Mouse (Mus musculus): ENCODE results near the gene Crct1. TPM values are rescaled to one million over a fixed set of nuclear protein-coding genes. Genes with fewer than 3 reads are reported as not detected.

Gene Crct1
- polyA plus RNA-seq, 1 experiment, result 273 TPM

DNA sequence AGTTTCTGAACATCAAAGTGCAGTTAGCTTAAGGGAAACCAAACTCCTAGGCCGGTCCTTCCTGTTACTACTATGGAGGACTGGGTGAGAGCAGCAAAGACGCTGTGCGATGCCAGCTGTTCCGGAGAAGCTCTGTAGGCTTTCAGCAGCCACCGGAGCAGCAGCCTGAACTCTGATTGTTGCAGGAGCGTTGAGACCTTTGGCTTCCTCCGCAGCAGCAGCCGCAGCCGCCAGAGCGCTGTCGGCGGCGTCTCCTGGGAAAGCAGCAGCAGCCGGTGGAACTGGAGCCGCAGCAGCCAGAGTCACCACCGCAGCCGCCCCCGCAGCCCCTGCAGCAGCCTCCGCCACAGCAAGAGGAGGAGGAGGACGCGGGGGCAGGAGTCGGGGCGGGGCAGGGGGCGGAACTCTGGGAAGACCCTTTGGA, 1.1 kb downstream of the Crct1 start:
- Histone ChIP-seq H3K4me3 (replicated peaks; ENCODE audit: extremely low read depth, low read depth, low read length) (no peak overlapping the region), H3K4me1 (ENCODE audit: control insufficient read depth, insufficient read depth, low read length) (no peaks in the 10 kb centered on the region)
- DNase-seq, result no peak
- WGBS, result 1% methylated on average over 24 of the region's 24 CpGs
- TF ChIP-seq CTCF (IDR thresholded peaks at IDR 0.05; ENCODE audit: insufficient read depth, low read length), result no peak

DNA sequence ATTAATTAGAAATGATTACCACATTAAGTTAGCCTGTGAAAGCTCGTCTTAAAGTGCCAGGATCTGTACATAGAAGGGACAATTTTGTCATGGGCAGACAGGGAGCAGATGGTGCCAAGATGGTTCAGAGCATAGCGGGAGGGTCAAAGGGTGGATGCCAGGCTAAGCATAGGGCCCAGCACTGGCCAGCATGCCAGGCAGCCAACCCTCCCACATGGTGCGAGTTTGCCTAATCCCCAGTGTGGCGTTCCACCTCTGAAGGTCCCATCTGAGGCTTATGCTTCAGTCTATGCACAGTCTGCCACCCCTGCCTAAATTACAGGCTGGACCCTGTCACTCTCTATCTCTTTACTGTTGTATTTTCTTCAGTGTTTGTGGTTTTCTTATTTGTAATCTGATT, 12.6 kb downstream of the Crct1 start:
- DNase-seq, result no peak
- WGBS, result 56% methylated on average over 4 of the region's 4 CpGs
- Histone ChIP-seq H3K4me1 (ENCODE audit: control insufficient read depth, insufficient read depth, low read length) (no peaks in the 10 kb centered on the region), H3K4me3 (replicated peaks; ENCODE audit: extremely low read depth, low read depth, low read length) (no peak overlapping the region)
- no peak for TF ChIP-seq POLR2A (IDR thresholded peaks at IDR 0.05; ENCODE audit: borderline replicate concordance, extremely low read depth, low read depth, low read length)

GRCm38 (mm10) chr3:93000621-93001020, 14.9 kb downstream of the Crct1 start:
- H3K4me1 ChIP-seq (ENCODE audit: control insufficient read depth, insufficient read depth, low read length), result no peaks in the 10 kb centered on the region
- no peak overlapping the region for H3K4me3 ChIP-seq (replicated peaks; ENCODE audit: extremely low read depth, low read depth, low read length)
- DNase-seq, result no peak
- 60% methylated on average over 3 of the region's 3 CpGs for WGBS
- TF ChIP-seq POLR2A (IDR thresholded peaks at IDR 0.05; ENCODE audit: borderline replicate concordance, extremely low read depth, low read depth, low read length), result no peak
- TF ChIP-seq CTCF (IDR thresholded peaks at IDR 0.05; ENCODE audit: insufficient read depth, low read length), result no peak

- 2% methylated on average over 7 of the region's 7 CpGs for WGBS
- TF ChIP-seq CTCF (IDR thresholded peaks at IDR 0.05; ENCODE audit: insufficient read depth, low read length) (peak; percentile 67), POLR2A (IDR thresholded peaks at IDR 0.05; ENCODE audit: borderline replicate concordance, extremely low read depth, low read depth, low read length) (no peak)
- H3K4me1 ChIP-seq (ENCODE audit: control insufficient read depth, insufficient read depth, low read length), result no peaks in the 10 kb centered on the region
- peak; percentile 54 for DNase-seq
- H3K4me3 ChIP-seq (replicated peaks; ENCODE audit: extremely low read depth, low read depth, low read length), result no peak overlapping the region
Observed at GRCm38 (mm10) chr3:92998691-92999090, 16.8 kb downstream of the Crct1 start.

DNA sequence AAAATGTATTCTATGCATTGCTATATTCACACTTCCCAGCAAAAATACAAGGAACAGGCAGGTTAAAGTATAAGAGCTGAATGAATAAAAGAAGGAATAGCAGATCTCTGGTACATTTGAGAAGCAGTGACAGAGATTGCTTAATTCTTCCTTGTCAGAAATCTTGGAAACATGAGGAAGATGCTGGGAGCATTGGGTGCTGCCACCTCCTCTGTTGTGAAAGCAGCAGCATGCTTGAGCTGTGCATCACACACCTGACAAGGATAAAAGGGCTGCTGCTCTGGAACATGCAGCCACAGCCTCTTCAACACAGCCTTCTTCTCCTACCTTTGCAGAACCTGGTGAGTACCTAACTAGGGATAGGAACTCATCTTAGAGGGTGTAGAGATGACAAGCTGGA, 23.6 kb downstream of the Crct1 start, which contains the start of gene Lce3f:
TSS of gene Lce3f (plus strand) at position 301 of the 400 bp plus-strand sequence.
- Histone ChIP-seq H3K4me3 (replicated peaks; ENCODE audit: extremely low read depth, low read depth, low read length) (no peak within 1 kb of the TSS), H3K4me1 (ENCODE audit: control insufficient read depth, insufficient read depth, low read length) (no peaks in the 10 kb centered on the region)
- TF ChIP-seq CTCF (IDR thresholded peaks at IDR 0.05; ENCODE audit: insufficient read depth, low read length), result no peak
- no peak for TF ChIP-seq POLR2A (IDR thresholded peaks at IDR 0.05; ENCODE audit: borderline replicate concordance, extremely low read depth, low read depth, low read length)
- DNase-seq, result no peak

- Histone ChIP-seq H3K4me3 (replicated peaks; ENCODE audit: extremely low read depth, low read depth, low read length) (no peak overlapping the region), H3K4me1 (ENCODE audit: control insufficient read depth, insufficient read depth, low read length) (no peaks in the 10 kb centered on the region)
- TF ChIP-seq CTCF (IDR thresholded peaks at IDR 0.05; ENCODE audit: insufficient read depth, low read length) (no peak), POLR2A (IDR thresholded peaks at IDR 0.05; ENCODE audit: borderline replicate concordance, extremely low read depth, low read depth, low read length) (no peak)
- DNase-seq, result no peak
- WGBS, result 55% methylated on average over 2 of the region's 2 CpGs
Observed at GRCm38 (mm10) chr3:92978484-92978883, 37.0 kb downstream of the Crct1 start.

GRCm38 (mm10) chr3:92966761-92967160, 48.7 kb downstream of the Crct1 start, which contains the start of gene Lce3e:
Gene Lce3e, plus strand, starts transcription at chr3:92967061.
- no peak for DNase-seq
- TF ChIP-seq POLR2A (IDR thresholded peaks at IDR 0.05; ENCODE audit: borderline replicate concordance, extremely low read depth, low read depth, low read length) (no peak), CTCF (IDR thresholded peaks at IDR 0.05; ENCODE audit: insufficient read depth, low read length) (no peak)
- H3K4me1 ChIP-seq (ENCODE audit: control insufficient read depth, insufficient read depth, low read length), result no peaks in the 10 kb centered on the region
- H3K4me3 ChIP-seq (replicated peaks; ENCODE audit: extremely low read depth, low read depth, low read length), result no peak within 1 kb of the TSS
- WGBS, result 88% methylated on average over 2 of the region's 2 CpGs

Other genes starting within 250 kb of the Crct1 start
- 20.2 TPM in 1 of 2 replicates, not detected in the other for gene Lce1i, start 236.8 kb downstream of the Crct1 start, polyA plus RNA-seq (2012; rRNA removed)
- gene Lce1j, start 225.2 kb downstream of the Crct1 start, polyA plus RNA-seq (2012; rRNA removed), result 17.7 TPM in 1 of 2 replicates, not detected in the other
- 22.2 TPM in 1 of 2 replicates, not detected in the other for gene Lce1k, start 207.8 kb downstream of the Crct1 start, polyA plus RNA-seq (2012; rRNA removed)
- 22.9 TPM in 1 of 2 replicates, not detected in the other for gene Kprp, start 188.4 kb downstream of the Crct1 start, polyA plus RNA-seq (2012; rRNA removed)
- gene Lce1l, start 164.4 kb downstream of the Crct1 start, polyA plus RNA-seq (2012; rRNA removed), result 20.4 TPM in 1 of 2 replicates, not detected in the other
- gene 2310050C09Rik, start 145.5 kb downstream of the Crct1 start, polyA plus RNA-seq (2012; rRNA removed), result 4.0 TPM in 1 of 2 replicates, not detected in the other
- gene Lce3a, start 89.5 kb downstream of the Crct1 start, polyA plus RNA-seq (2012; rRNA removed), result 285 TPM in 1 of 2 replicates, not detected in the other
- gene Lce3b, start 82.7 kb downstream of the Crct1 start, polyA plus RNA-seq (2012; rRNA removed), result 311 TPM in 1 of 2 replicates, not detected in the other
- gene Lce3c, start 71.2 kb downstream of the Crct1 start, polyA plus RNA-seq (2012; rRNA removed), result 361 TPM in 1 of 2 replicates, not detected in the other
- gene Lce3d, start 58.3 kb downstream of the Crct1 start, polyA plus RNA-seq (2012; rRNA removed), result 64.5 TPM in 1 of 2 replicates, not detected in the other
- gene Lce3e, start 48.6 kb downstream of the Crct1 start, polyA plus RNA-seq (2012; rRNA removed), result 169 TPM in 1 of 2 replicates, not detected in the other
- 237 TPM in 1 of 2 replicates, not detected in the other for gene Lce3f, start 23.5 kb downstream of the Crct1 start, polyA plus RNA-seq (2012; rRNA removed)
- 2.9 TPM in 1 of 2 replicates, not detected in the other for gene Lce1m, start 3.4 kb upstream of the Crct1 start, polyA plus RNA-seq (2012; rRNA removed)
- not detected in 2 replicates for gene Gm4858, start 53.1 kb upstream of the Crct1 start, polyA plus RNA-seq (2012; rRNA removed)
- gene Crnn, start 129.1 kb upstream of the Crct1 start, polyA plus RNA-seq (2012; rRNA removed), result not detected in 2 replicates
- gene Flg2, start 181.6 kb upstream of the Crct1 start, polyA plus RNA-seq (2012; rRNA removed), result not detected in 2 replicates

All from lung, adult 2 months (tissue).